Mouse (Mus musculus) neural tube, embryonic 15.5 days (tissue): ENCODE data around the gene Hspa13. TPM values are rescaled to one million over a fixed set of nuclear protein-coding genes. Genes with fewer than 3 reads are reported as not detected.
A peak's percentile ranks its signal among the peaks of the same experiment; 100 is the strongest.

Experiments used
- ATAC-seq: fragments of 200-750 bp; cut with Nextera tagmentation; 2 replicates; pipeline ENCODE4 v1.8.0; 2017; ENCODE audit warnings: mild to moderate bottlenecking, moderate TSS enrichment, moderate library complexity; ENCODE audit not compliant: low FRiP score
- H3K27ac ChIP-seq: fragments of 300-500 bp; sonication (generic); replicated peaks from 2 replicates; pipeline ENCODE4 v1.5.1; 2015; ENCODE audit warnings: mild to moderate bottlenecking, inconsistent platforms
- H3K27me3 ChIP-seq: fragments of 300-500 bp; sonication (generic); replicated peaks from 2 replicates; pipeline ENCODE4 v1.6.1; 2015; ENCODE audit warnings: inconsistent platforms
- H3K36me3 ChIP-seq: fragments of 300-500 bp; sonication (generic); 2 replicates; pipeline ENCODE4 v1.6.1; 2015; ENCODE audit warnings: inconsistent platforms
- H3K4me1 ChIP-seq: fragments of 300-500 bp; sonication (generic); 2 replicates; pipeline ENCODE4 v1.6.1; 2015; ENCODE audit warnings: inconsistent platforms
- H3K4me2 ChIP-seq: fragments of 300-500 bp; sonication (generic); 2 replicates; pipeline ENCODE4 v1.6.1; 2015; ENCODE audit warnings: inconsistent platforms, mild to moderate bottlenecking, moderate library complexity
- H3K4me3 ChIP-seq: fragments of 300-500 bp; sonication (generic); replicated peaks from 2 replicates; pipeline ENCODE4 v1.5.1; 2015; ENCODE audit warnings: mild to moderate bottlenecking, inconsistent platforms
- H3K9ac ChIP-seq: fragments of 300-500 bp; sonication (generic); replicated peaks from 2 replicates; pipeline ENCODE4 v1.6.1; 2015; ENCODE audit warnings: mild to moderate bottlenecking, inconsistent platforms
- H3K9me3 ChIP-seq: fragments of 300-500 bp; sonication (generic); replicated peaks from 2 replicates; pipeline ENCODE4 v1.6.1; 2016; ENCODE audit warnings: inconsistent platforms
- WGBS: fragments of 180-500 bp; shearing (Covaris S2); methylation state at CpG from one replicate; pipeline ENCODE4 v1.1.7; 2015; ENCODE audit warnings: mixed read lengths; 5-methylcytosine and 5-hydroxymethylcytosine counted together
- polyA plus RNA-seq: library from polyadenylated mRNA; unstranded; fragments of >200 nt; fragmentation: Nextera tagmentation; extraction: Ambion mirVana; gene quantifications from 2 replicates; pipeline ENCODE4 v1.2.1, GENCODE M21; 2015

Gene Hspa13
- polyA plus RNA-seq, result 34.9 and 37.5 TPM in 2 replicates

DNA sequence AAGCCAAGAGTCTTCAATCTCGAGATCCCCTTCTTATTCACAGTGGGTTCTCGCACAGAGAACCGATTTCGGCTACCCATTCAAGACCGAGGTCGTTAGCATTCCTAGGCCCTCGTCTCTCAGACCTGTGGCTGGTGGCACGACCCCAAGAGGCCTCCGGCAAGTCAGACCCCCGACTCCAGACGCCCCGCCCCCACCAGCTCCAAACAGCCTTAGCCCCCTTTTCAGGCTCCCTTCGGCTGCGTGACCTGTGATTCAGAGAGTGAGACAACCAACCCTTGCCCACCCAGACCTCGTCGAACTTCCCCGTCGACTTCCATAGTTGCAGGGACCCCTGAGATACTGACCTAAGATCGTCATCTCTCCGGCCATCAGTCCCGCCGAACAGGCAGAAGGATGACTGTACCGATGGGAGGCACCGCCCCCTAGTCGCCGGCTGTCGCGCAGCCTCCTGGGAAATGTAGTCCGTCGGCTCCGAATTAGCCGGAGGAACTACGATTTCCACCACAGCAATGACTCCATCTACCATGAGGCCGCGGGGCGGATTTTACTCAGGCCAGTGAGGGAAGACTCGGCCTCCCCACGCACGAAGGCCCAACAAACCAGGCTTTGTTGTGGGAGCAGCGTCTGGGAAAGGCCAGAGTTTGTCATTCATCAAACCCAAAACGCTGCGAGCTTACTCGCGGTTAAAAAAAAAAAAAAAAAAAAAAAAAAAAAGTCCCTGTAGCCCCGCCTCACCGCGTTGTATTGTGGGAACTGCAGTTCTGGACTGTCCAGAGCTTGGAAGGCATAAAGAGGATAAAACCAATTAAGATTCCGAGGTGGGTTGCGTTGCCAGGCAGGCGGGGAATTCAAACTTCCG lies at the start of gene Hspa13:
Gene Hspa13 (minus strand): TSS at position 717 of the 862 bp plus-strand sequence.
- ATAC-seq, result peak; percentile 99
- peak within 1 kb of the TSS; percentile 73 for H3K9ac ChIP-seq
- under 1% methylated on average over 51 of the region's 51 CpGs for WGBS
- peaks cover 21% of the 10 kb centered on the region for H3K4me1 ChIP-seq
- no peaks in the 10 kb centered on the region for H3K27me3 ChIP-seq
- H3K36me3 ChIP-seq, result peaks cover 22% of the 10 kb centered on the region
- H3K9me3 ChIP-seq, result no peaks in the 10 kb centered on the region
- H3K4me3 ChIP-seq, result peak within 1 kb of the TSS; percentile 77
- peak within 1 kb of the TSS; percentile 84 for H3K27ac ChIP-seq
- H3K4me2 ChIP-seq, result peak within 1 kb of the TSS; percentile 78

DNA sequence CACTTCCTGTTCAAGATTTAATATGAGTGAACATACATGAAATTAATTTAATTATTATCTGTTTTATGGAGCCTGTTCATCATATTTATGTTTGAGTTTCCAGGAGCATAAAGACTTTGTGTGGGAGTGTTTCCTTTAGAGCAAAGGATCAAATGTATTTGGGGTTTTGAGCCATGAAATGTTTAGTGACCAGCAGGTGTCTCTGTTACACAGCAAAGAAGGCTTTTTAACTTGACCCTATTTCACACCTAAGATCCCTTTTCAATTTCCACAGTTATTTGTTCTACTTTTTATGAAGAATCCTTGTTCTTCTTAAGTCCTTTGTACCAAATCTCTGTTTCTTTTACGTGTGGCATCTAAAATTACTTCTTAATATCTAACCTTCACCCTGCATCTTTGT lies 12.4 kb upstream of the Hspa13 start:
- WGBS, result 51% methylated on average over 1 of the region's 1 CpGs
- H3K4me1 ChIP-seq, result no peaks in the 10 kb centered on the region
- H3K36me3 ChIP-seq, result no peaks in the 10 kb centered on the region
- no peaks in the 10 kb centered on the region for H3K27me3 ChIP-seq
- ATAC-seq, result no peak
- no peak overlapping the region for H3K4me2 ChIP-seq
- H3K9ac ChIP-seq, result no peak overlapping the region
- H3K4me3 ChIP-seq, result no peak overlapping the region
- H3K27ac ChIP-seq, result no peak overlapping the region
- H3K9me3 ChIP-seq, result no peaks in the 10 kb centered on the region

DNA sequence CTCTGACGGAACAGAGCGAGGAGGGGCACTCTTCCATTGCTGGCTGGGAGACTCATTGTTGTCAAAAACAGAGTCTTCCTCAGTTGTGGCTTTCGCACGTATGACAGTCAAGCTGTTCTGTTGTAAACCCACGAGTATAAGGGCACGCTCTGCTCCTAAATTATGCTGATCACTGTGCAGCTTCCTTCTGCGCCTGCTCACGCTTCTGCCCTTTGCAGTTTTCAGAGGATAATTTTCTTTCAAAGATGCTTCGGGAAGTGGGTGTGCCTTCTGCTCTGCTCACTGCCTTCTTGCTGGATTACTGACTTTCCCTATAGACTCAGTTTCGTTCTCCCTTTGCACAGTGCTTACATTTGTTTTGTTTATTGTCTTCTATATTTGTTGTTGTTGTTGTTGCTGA lies 6.3 kb upstream of the Hspa13 start:
- ATAC-seq, result no peak
- no peaks in the 10 kb centered on the region for H3K9me3 ChIP-seq
- no peak overlapping the region for H3K27ac ChIP-seq
- H3K4me2 ChIP-seq, result no peak overlapping the region
- H3K4me3 ChIP-seq, result no peak overlapping the region
- no peaks in the 10 kb centered on the region for H3K36me3 ChIP-seq
- no peaks in the 10 kb centered on the region for H3K4me1 ChIP-seq
- 89% methylated on average over 10 of the region's 10 CpGs for WGBS
- no peaks in the 10 kb centered on the region for H3K27me3 ChIP-seq
- no peak overlapping the region for H3K9ac ChIP-seq

DNA sequence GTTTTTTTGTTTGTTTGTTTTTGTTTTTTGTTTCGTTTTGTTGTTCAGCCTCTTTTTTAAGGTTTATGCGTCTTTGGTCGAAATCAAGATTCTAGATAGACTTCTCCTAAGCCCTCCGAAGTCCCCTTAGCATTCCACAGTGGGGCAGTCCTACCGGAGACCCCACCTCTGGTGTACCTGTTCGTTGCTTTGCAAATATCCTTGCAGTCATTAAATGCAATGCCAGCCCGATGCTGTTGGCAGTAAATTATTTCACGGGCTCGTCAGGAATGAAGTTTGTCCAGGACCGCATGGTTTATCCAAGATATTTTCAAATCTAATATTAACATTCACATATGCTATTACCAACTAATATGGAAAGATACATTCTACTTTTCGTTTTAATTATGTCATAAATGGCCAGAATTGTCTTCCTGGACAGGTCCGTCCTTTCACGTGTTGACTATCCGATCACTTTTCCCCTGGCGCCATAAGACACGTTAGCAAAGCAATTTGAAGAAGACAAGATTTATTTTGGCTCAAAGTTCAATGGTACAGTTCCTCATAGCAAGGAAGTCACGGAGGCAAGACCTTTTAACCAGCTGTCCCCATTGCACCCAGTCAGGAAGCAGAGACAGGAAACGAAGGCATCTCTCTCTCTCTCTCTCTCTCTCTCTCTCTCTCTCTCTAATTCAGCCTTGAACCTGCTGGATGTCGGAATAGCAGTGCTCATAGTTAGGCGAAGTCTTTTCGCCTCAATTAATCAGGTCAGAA lies 522 bp upstream of the Hspa13 start:
- H3K36me3 ChIP-seq, result peaks cover 21% of the 10 kb centered on the region
- WGBS, result 19% methylated on average over 21 of the region's 21 CpGs
- ATAC-seq, result peak; percentile 75
- peak overlapping the region; percentile 73 for H3K9ac ChIP-seq
- no peaks in the 10 kb centered on the region for H3K27me3 ChIP-seq
- H3K9me3 ChIP-seq, result no peaks in the 10 kb centered on the region
- H3K4me3 ChIP-seq, result peak overlapping the region; percentile 77
- H3K4me2 ChIP-seq, result peak overlapping the region; percentile 78
- H3K27ac ChIP-seq, result peak overlapping the region; percentile 84
- H3K4me1 ChIP-seq, result peaks cover 21% of the 10 kb centered on the region

DNA sequence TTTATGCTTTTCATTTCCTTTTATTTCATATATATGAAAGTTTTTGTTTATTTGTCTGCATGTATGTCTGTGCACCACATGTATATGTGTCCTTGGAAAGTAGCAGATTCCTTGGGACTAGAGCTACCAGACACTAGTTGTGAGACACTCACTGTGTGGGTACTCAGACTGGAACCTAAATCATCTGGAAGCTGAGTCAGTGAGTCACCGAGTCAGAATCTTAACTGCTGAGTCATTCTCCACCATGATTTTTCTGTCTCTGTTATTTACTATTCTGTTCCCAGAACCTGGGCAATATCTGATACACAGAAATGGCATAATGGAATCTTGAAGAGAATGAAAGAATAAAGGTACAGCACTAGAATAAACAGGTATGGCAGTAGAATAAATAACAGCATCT lies 14.0 kb downstream of the Hspa13 start:
- no peaks in the 10 kb centered on the region for H3K27me3 ChIP-seq
- H3K4me2 ChIP-seq, result no peak overlapping the region
- WGBS, result 77% methylated on average over 1 of the region's 1 CpGs
- no peak overlapping the region for H3K9ac ChIP-seq
- H3K27ac ChIP-seq, result no peak overlapping the region
- no peaks in the 10 kb centered on the region for H3K9me3 ChIP-seq
- ATAC-seq, result no peak
- H3K4me3 ChIP-seq, result no peak overlapping the region
- H3K4me1 ChIP-seq, result no peaks in the 10 kb centered on the region
- peaks cover 19% of the 10 kb centered on the region for H3K36me3 ChIP-seq

DNA sequence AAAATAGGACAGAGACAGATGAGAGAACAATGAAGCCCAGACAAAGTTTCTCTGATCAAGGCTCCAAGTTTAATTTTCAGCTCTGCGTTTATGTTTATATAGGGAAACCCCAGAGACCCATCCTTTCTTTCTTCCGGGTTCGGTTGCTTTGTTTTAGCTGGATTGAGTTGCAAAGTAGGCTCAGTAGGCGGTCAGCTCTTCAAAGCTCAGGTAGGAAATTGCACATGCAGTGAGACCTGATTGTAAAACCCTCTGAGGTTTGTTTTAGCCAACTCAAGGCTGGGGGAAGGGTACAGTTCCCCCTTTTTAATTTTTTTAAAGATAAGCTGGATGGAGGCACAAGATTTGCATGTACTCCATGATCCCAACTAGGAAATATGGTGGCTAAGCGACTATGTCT lies 16.8 kb downstream of the Hspa13 start:
- no peaks in the 10 kb centered on the region for H3K4me1 ChIP-seq
- ATAC-seq, result no peak

DNA sequence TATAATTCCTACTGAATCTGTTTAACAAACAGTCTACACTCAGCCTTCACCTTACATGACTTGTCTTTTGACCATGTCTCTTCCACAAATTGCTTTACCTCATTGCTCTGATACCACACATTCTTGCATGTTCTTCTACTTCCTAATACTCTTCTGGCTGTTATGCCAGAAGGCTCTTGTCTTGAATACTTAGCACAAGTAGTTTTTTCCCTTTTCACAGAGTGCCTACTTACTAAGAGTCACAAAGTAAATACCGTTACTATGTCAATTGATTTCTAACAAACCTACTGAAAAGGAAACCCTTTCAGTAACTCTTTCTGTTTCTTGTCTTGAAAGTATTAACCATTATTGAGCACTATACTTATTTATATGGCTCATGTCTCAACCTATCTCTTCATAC lies 18.0 kb downstream of the Hspa13 start:
- Histone ChIP-seq H3K4me1 (no peaks in the 10 kb centered on the region), H3K27me3 (no peaks in the 10 kb centered on the region), H3K4me3 (no peak overlapping the region), H3K36me3 (no peaks in the 10 kb centered on the region), H3K27ac (no peak overlapping the region), H3K9me3 (no peaks in the 10 kb centered on the region), H3K9ac (no peak overlapping the region), H3K4me2 (no peak overlapping the region)
- 96% methylated on average over 1 of the region's 1 CpGs for WGBS
- ATAC-seq, result no peak

More for the DNA sequence above, 16.8 kb downstream of the Hspa13 start:
- Histone ChIP-seq H3K4me2 (no peak overlapping the region), H3K4me3 (no peak overlapping the region), H3K27ac (no peak overlapping the region), H3K36me3 (peaks cover 4% of the 10 kb centered on the region; the same call in 1 of the 2 replicates), H3K9me3 (no peaks in the 10 kb centered on the region), H3K9ac (no peak overlapping the region), H3K27me3 (no peaks in the 10 kb centered on the region)
- 48% methylated on average over 5 of the region's 5 CpGs for WGBS

DNA sequence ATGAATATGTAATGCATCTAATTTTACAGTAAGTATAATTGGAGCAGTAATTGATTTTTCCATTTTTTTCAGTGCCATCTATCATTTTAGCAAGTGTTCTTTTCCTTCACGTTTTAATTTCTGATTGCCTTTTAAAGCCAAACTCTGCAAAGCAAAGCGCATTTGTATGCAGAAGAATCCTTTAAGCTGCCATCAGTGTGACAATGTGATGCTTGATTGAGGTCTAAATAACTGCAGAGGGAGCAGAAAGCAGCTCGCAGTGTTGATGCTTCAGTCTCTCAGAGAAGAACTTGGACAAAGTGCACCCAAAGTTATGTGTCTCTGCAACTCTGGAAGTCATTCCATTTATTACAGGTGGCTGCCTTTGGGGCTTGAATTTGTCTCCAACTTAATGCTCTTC lies 22.9 kb downstream of the Hspa13 start:
- Histone ChIP-seq H3K27ac (no peak overlapping the region), H3K27me3 (no peaks in the 10 kb centered on the region), H3K9me3 (no peaks in the 10 kb centered on the region), H3K9ac (no peak overlapping the region), H3K36me3 (no peaks in the 10 kb centered on the region), H3K4me3 (no peak overlapping the region), H3K4me1 (no peaks in the 10 kb centered on the region), H3K4me2 (no peak overlapping the region)
- ATAC-seq, result no peak
- WGBS, result 62% methylated on average over 3 of the region's 3 CpGs

DNA sequence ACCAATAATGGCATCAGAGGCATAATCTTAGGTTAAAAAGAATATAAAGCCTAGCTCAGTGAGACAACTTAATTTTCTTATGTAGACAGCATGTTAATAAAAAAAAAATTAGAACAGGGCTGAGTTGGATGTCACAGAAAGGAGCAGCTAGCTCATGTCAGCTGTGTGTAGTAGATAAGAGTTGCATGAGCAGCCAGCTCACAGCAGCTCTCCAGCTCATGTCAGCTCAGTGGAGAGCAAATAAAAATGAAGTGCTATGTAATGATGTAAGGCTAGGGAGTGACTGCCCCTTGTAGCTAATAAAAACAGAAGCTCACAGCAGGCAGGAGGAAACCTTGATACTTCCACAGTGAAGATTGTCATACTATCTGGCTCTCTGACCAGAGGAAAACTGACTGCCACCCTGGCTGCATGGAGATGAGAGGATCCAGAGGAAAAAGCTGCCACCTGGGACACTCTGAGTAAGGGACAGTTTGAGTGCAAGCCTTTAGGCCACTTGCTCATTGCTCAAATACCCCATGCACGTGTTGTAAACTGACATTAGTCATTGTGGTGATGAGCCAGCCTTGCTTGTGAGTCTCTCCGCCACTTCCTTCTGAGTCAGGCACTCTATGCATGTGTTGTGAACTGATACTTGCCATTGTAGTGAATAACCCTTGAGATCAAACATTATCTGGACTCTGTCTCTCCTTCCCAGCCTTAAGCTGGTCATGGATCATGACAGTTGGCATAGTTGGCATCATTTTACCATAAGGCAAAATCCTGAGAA lies 49.3 kb downstream of the Hspa13 start:
- H3K9me3 ChIP-seq, result no peaks in the 10 kb centered on the region
- ATAC-seq, result no peak
- no peak overlapping the region for H3K4me2 ChIP-seq
- no peaks in the 10 kb centered on the region for H3K27me3 ChIP-seq
- no peaks in the 10 kb centered on the region for H3K4me1 ChIP-seq
- H3K36me3 ChIP-seq, result no peaks in the 10 kb centered on the region
- no peak overlapping the region for H3K9ac ChIP-seq
- no peak overlapping the region for H3K27ac ChIP-seq
- WGBS, result 52% methylated on average over 2 of the region's 2 CpGs
- H3K4me3 ChIP-seq, result no peak overlapping the region

DNA sequence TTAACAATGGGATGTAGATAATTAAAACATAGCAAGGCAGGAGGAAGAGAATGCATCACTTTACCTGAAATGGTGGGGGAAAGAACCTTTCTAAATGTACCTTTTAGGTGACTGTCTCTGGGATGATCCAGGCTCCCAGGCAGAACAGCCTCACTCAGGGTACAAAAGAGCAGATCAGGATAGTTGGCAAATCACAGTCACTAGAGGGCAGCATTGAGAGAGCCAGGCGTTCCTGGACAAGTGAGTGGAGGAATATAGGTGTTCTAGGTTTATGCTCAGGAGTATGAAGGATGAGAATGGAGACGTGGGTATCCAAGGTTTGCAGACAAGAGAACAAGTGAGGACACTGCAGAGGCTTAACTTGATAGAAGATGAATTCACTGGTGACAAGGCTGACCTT lies 70.7 kb downstream of the Hspa13 start:
- Histone ChIP-seq H3K9me3 (no peaks in the 10 kb centered on the region), H3K27me3 (no peaks in the 10 kb centered on the region), H3K9ac (no peak overlapping the region), H3K4me1 (no peaks in the 10 kb centered on the region), H3K27ac (no peak overlapping the region), H3K36me3 (no peaks in the 10 kb centered on the region), H3K4me2 (no peak overlapping the region), H3K4me3 (no peak overlapping the region)
- 26% methylated on average over 2 of the region's 2 CpGs for WGBS
- no peak for ATAC-seq
